Mouse (Mus musculus) liver, embryonic 16.5 days (tissue): Measurements from ENCODE around the gene Dst. TPM values are rescaled to one million over a fixed set of nuclear protein-coding genes. Genes with fewer than 3 reads are reported as not detected.

Experiments used
- ATAC-seq: fragments of 200-750 bp; cut with Nextera tagmentation; 2 replicates; pipeline ENCODE4 v1.8.0; 2017; ENCODE audit warnings: low read depth, mild to moderate bottlenecking, moderate number of reproducible peaks, moderate library complexity
- H3K27ac ChIP-seq: fragments of 300-500 bp; sonication (generic); 2 replicates; pipeline ENCODE4 v1.5.1; 2014; ENCODE audit warnings: mild to moderate bottlenecking, low read length
- H3K27me3 ChIP-seq: fragments of 300-500 bp; sonication (generic); 2 replicates; pipeline ENCODE4 v1.6.1; 2014; ENCODE audit warnings: low read depth, low read length, mixed read lengths; ENCODE audit not compliant: control insufficient read depth, insufficient read depth
- H3K36me3 ChIP-seq: fragments of 300-500 bp; sonication (generic); 2 replicates; pipeline ENCODE4 v1.6.1; 2014; ENCODE audit warnings: mild to moderate bottlenecking; ENCODE audit not compliant: control insufficient read depth, insufficient read depth
- H3K4me1 ChIP-seq: fragments of 300-500 bp; sonication (generic); 2 replicates; pipeline ENCODE4 v1.6.1; 2014; ENCODE audit warnings: low read depth, low read length, mixed read lengths; ENCODE audit not compliant: control insufficient read depth
- H3K4me2 ChIP-seq: fragments of 300-500 bp; sonication (generic); 2 replicates; pipeline ENCODE4 v1.6.1; 2014; ENCODE audit warnings: low read depth, low read length, mixed read lengths
- H3K4me3 ChIP-seq: fragments of 300-500 bp; sonication (generic); 2 replicates; pipeline ENCODE4 v1.5.1; 2014; ENCODE audit warnings: low read depth, mild to moderate bottlenecking, low read length
- H3K9ac ChIP-seq: fragments of 300-500 bp; sonication (generic); 2 replicates; pipeline ENCODE4 v1.6.1; 2014; ENCODE audit warnings: low read depth, low read length
- H3K9me3 ChIP-seq: fragments of 300-500 bp; sonication (generic); replicated peaks from 2 replicates; pipeline ENCODE4 v1.6.1; 2016; ENCODE audit warnings: low read length; ENCODE audit not compliant: control insufficient read depth
- WGBS: fragments of 180-500 bp; shearing (Covaris S2); extraction: QIAGEN DNeasy Blood & Tissue Kit; methylation state at CpG from one replicate; pipeline ENCODE4 v1.1.7; 2014; ENCODE audit not compliant: insufficient replicate concordance; 5-methylcytosine and 5-hydroxymethylcytosine counted together
- polyA plus RNA-seq: library from polyadenylated mRNA; unstranded; fragments of >200 nt; fragmentation: Nextera tagmentation; extraction: Ambion mirVana; gene quantifications from 2 replicates; pipeline ENCODE4 v1.2.1, GENCODE M21; 2015

Gene Dst
- polyA plus RNA-seq, 1 experiment from 2014 or later, result 8.0 TPM

DNA sequence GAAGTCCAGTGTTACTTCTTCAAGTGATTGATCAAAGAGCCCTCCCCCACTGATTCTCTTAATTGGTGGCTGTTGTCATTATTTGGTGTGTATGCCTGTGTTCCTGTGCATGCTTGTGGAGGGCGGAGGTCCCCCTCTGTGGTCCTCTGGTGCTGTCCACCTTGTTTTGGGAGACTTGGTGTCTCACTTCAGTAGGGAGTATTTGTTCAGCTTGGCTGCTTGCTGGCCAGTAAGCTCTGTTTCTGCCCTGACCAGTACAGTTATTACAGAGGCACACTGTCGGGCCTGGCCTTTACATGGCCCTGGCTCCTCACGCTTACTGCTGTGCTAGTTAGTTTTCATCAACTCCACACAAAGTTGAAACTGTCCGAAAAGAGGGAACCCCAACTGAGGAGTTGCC, 109.3 kb downstream of the Dst start:
- WGBS, result 71% methylated on average over 4 of the region's 4 CpGs
- ATAC-seq, result no peak
- no peaks in the 10 kb centered on the region for H3K4me1 ChIP-seq
- no peak overlapping the region for H3K9ac ChIP-seq
- H3K27me3 ChIP-seq, result no peaks in the 10 kb centered on the region
- no peak overlapping the region for H3K4me3 ChIP-seq
- no peaks in the 10 kb centered on the region for H3K9me3 ChIP-seq
- H3K4me2 ChIP-seq, result no peak overlapping the region
- H3K36me3 ChIP-seq, result no peaks in the 10 kb centered on the region
- H3K27ac ChIP-seq, result no peak overlapping the region

DNA sequence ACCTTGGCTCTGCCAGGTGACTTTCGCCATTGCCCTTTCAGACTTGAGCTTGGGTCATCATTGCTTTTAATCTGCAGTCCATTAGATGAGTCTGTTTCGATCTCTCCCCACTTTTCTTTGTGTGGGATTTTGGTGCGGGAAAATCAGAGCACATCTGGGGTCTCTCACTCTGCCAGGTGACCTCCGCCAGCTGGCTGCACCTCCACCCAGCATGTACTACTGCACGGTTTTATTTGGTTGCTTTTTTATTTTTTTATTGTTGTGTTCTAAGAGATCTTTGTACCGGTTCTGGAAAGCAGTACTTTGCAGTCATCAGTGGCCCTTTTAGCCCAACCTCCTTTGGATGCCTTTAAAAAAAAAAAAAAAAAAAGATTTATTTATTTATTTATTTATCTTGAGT, 112.6 kb downstream of the Dst start:
- no peaks in the 10 kb centered on the region for H3K4me1 ChIP-seq
- H3K4me3 ChIP-seq, result no peak overlapping the region
- H3K4me2 ChIP-seq, result no peak overlapping the region
- H3K36me3 ChIP-seq, result no peaks in the 10 kb centered on the region
- no peak overlapping the region for H3K27ac ChIP-seq
- no peaks in the 10 kb centered on the region for H3K27me3 ChIP-seq
- no peak overlapping the region for H3K9ac ChIP-seq
- H3K9me3 ChIP-seq, result no peaks in the 10 kb centered on the region
- 71% methylated on average over 6 of the region's 6 CpGs for WGBS
- no peak for ATAC-seq

DNA sequence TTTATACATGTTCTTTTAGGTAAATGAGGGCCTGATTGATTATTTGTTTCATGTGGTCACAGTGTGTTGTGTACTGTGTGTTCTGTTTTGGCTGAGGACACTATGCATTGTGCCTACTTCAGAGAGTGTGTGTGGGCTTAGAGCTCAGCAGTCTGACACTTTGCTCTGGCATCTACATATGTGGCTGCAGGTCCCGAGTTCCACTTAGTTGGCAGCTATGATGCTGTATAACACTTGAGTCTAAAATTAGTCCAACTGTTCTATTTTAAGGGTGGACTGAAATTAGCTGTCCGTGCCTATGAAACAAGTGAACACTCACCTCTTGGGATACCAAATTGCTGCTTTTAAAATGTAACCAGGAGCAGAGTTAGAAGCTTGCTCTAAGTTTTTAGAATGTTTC, 113.5 kb downstream of the Dst start:
- Histone ChIP-seq H3K9me3 (no peaks in the 10 kb centered on the region), H3K4me1 (no peaks in the 10 kb centered on the region), H3K27me3 (no peaks in the 10 kb centered on the region), H3K9ac (no peak overlapping the region), H3K36me3 (no peaks in the 10 kb centered on the region), H3K27ac (no peak overlapping the region), H3K4me2 (no peak overlapping the region), H3K4me3 (no peak overlapping the region)
- no peak for ATAC-seq
- WGBS, result 24% methylated on average over 2 of the region's 2 CpGs

DNA sequence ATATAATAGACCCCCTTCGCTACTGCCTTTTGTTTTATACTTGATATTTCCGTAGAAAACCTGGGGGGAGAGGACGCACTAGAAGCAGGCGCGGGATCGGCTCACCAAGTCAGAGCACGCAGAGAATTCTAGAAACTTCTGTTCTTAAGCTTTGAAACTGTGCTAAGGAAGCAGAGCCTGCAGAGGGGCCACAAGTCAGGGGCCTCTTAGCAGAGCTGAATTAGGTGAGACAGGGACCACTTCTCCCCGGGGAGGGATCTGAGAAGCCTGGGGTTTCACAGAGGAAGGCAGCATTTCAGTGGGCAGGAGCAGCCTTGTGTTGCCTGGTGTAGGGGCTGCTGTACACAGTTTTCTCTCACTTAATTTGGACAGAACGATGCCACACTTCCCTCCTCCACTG, 115.1 kb downstream of the Dst start:
- Histone ChIP-seq H3K4me1 (no peaks in the 10 kb centered on the region), H3K9me3 (no peaks in the 10 kb centered on the region), H3K4me3 (no peak overlapping the region), H3K4me2 (no peak overlapping the region), H3K9ac (no peak overlapping the region), H3K27ac (no peak overlapping the region), H3K27me3 (no peaks in the 10 kb centered on the region), H3K36me3 (no peaks in the 10 kb centered on the region)
- 66% methylated on average over 9 of the region's 9 CpGs for WGBS
- ATAC-seq, result no peak

DNA sequence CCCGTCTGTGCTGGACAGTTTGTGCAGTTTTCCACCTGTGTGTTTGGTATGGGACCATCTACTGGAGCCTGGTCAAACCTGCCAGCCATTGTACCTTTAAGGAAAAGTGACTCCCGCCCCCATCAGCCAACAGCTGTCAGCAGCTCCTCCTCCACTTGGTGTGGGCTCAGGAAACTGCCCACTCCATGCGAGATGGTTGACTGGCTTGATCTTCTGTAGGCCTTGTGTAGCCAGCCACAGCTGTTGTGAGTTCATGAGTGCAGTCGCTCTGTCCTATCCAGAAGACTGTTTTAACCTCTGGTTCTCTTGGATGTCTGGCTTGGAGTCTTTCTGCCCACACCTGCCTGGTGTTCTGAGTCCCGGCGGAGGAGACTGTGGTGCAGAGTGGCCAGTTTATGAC, 117.9 kb downstream of the Dst start:
- Histone ChIP-seq H3K4me2 (no peak overlapping the region), H3K9me3 (no peaks in the 10 kb centered on the region), H3K4me3 (no peak overlapping the region), H3K27ac (no peak overlapping the region), H3K4me1 (no peaks in the 10 kb centered on the region), H3K36me3 (no peaks in the 10 kb centered on the region), H3K9ac (no peak overlapping the region), H3K27me3 (no peaks in the 10 kb centered on the region)
- WGBS, result 66% methylated on average over 6 of the region's 6 CpGs
- no peak for ATAC-seq

DNA sequence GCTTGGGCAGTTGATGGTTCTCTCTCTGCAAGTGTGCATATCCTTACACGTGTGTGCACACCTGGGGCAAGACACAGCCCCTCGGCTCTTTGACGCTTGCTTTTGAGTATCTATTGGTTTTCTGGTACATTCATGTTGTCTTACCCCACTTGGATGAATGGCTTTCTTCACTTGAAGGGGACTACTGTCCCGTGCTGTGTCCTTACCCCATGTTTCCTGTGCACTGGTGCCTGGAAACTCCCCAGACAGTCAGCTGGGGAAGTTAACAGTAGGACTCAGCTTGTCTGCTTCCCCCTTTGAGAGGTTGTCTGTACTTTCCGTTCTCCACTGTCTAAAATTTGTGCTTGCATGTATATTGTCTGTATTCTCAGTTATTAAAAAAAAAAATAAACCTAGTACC, 120.7 kb downstream of the Dst start:
- Histone ChIP-seq H3K4me3 (no peak overlapping the region), H3K27ac (no peak overlapping the region), H3K9ac (no peak overlapping the region), H3K36me3 (no peaks in the 10 kb centered on the region), H3K4me2 (no peak overlapping the region), H3K9me3 (no peaks in the 10 kb centered on the region), H3K27me3 (no peaks in the 10 kb centered on the region), H3K4me1 (no peaks in the 10 kb centered on the region)
- no peak for ATAC-seq
- 41% methylated on average over 5 of the region's 5 CpGs for WGBS

DNA sequence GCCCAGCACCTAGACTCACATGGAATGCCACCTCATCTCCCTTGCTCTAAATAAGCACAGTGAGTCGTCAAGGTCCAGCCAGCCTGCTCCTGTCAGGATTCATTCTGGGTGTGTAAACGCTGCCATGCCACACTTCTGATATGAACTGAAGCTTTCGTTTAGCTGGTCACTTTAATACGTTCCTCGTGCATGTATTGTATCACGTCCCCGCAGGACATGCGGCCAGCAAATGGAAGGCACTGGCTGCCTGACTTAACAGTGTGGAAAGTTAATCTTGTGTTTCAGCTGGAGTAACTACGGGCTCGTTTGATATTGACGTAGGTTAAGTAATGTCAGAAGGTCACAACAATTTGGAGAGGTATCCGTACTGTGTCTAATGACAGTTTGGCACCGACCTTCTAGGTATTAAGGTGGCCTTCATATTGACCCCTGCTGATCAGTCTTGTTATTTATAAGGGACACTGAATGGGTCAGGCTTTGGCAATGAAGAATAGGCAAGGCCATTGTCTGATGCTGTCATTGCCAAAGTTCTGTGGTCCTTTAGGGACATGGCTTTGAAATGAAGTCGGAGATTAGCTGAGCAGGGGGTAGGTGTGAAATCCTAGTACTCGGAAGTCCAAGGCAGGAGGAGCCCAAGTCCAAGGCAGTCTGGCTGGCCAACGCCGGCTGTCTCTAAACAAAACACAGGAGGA, 122.5 kb downstream of the Dst start:
- no peaks in the 10 kb centered on the region for H3K9me3 ChIP-seq
- H3K27me3 ChIP-seq, result no peaks in the 10 kb centered on the region
- no peak for ATAC-seq
- 70% methylated on average over 17 of the region's 17 CpGs for WGBS
- H3K4me2 ChIP-seq, result no peak overlapping the region
- H3K4me1 ChIP-seq, result no peaks in the 10 kb centered on the region
- H3K4me3 ChIP-seq, result no peak overlapping the region
- H3K36me3 ChIP-seq, result no peaks in the 10 kb centered on the region
- H3K27ac ChIP-seq, result no peak overlapping the region
- H3K9ac ChIP-seq, result no peak overlapping the region

DNA sequence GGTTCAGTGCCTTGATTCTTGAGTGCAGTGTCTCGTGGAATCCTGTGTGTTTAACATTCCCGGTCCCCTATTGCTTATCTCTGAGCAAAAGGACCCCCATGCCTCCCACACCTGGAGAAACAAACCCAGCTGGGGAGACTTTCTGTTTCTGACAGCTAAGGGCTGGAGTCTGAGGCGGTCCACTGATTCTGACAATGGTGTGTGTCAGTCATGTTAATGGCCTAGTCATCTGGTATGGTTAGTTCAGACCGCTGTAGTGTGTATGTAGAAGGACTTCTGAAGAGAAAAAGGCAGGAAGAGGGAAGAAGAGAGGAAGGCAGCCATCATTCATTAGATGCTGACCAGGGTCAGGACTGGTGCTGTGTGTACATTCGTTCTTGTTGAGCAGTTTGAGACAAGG, 125.0 kb downstream of the Dst start:
- Histone ChIP-seq H3K27me3 (no peaks in the 10 kb centered on the region), H3K4me3 (no peak overlapping the region), H3K27ac (no peak overlapping the region), H3K4me1 (no peaks in the 10 kb centered on the region), H3K36me3 (no peaks in the 10 kb centered on the region), H3K9ac (no peak overlapping the region), H3K9me3 (no peaks in the 10 kb centered on the region), H3K4me2 (no peak overlapping the region)
- ATAC-seq, result no peak
- 59% methylated on average over 5 of the region's 5 CpGs for WGBS

DNA sequence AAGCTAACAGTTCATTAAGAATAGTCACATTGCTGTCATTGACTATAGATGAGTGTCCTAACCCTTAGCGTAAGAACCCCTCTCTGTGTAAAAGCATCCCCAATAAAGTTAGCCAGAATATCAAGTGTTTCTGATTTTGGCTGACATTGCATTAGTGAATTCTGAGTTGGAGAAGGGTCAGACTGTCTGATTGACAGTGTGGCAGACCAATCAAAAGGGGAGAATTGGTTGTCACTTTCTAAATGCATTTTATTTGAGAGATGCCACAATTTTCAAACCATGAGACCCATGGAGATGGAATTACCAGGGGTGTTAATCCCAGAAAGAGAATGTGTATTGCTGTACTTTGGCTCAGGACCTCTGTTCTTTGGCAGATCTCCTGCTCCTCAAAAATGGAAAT, 125.5 kb downstream of the Dst start:
- Histone ChIP-seq H3K4me2 (no peak overlapping the region), H3K36me3 (no peaks in the 10 kb centered on the region), H3K9me3 (no peaks in the 10 kb centered on the region), H3K27ac (no peak overlapping the region), H3K9ac (no peak overlapping the region), H3K4me1 (no peaks in the 10 kb centered on the region), H3K27me3 (no peaks in the 10 kb centered on the region), H3K4me3 (no peak overlapping the region)
- ATAC-seq, result no peak
- 80% methylated on average over 1 of the region's 1 CpGs for WGBS
